Mouse (Mus musculus): Measurements from ENCODE around the gene Usp36. TPM values are rescaled to one million over a fixed set of nuclear protein-coding genes. Genes with fewer than 3 reads are reported as not detected.

The Usp36 gene
- total RNA-seq, 2 experiments from 2014 or later, result 0.91 to 2.9 TPM

Other genes starting within 250 kb of the Usp36 start
- gene Dnah17, start 159.6 kb downstream of the Usp36 start, total RNA-seq (2015; ENCODE audit: low replicate concordance), result not detected in 2 replicates
- gene Dnah17, start 159.6 kb downstream of the Usp36 start, total RNA-seq (2017; ENCODE audit: low replicate concordance), result not detected in 2 replicates
- 10.5 TPM in 2 replicates for gene Cyth1, start 41.7 kb downstream of the Usp36 start, total RNA-seq (2015; ENCODE audit: low replicate concordance)
- 11.6 and 12.3 TPM in 2 replicates for gene Cyth1, start 41.7 kb downstream of the Usp36 start, total RNA-seq (2017; ENCODE audit: low replicate concordance)
- gene Cep295nl, start 52.3 kb upstream of the Usp36 start, total RNA-seq (2015; ENCODE audit: low replicate concordance), result not detected in 2 replicates
- not detected in 2 replicates for gene Cep295nl, start 52.3 kb upstream of the Usp36 start, total RNA-seq (2017; ENCODE audit: low replicate concordance)
- gene Timp2, start 65.5 kb upstream of the Usp36 start, total RNA-seq (2015; ENCODE audit: low replicate concordance), result 11.3 and 14.1 TPM in 2 replicates
- 9.0 and 16.9 TPM in 2 replicates for gene Timp2, start 65.5 kb upstream of the Usp36 start, total RNA-seq (2017; ENCODE audit: low replicate concordance)
- gene Lgals3bp, start 111.8 kb upstream of the Usp36 start, total RNA-seq (2015; ENCODE audit: low replicate concordance), result 31.9 and 57.7 TPM in 2 replicates
- 21.6 and 56.7 TPM in 2 replicates for gene Lgals3bp, start 111.8 kb upstream of the Usp36 start, total RNA-seq (2017; ENCODE audit: low replicate concordance)
- 5.4 and 8.0 TPM in 2 replicates for gene Cant1, start 128.8 kb upstream of the Usp36 start, total RNA-seq (2015; ENCODE audit: low replicate concordance)
- 6.9 and 11.3 TPM in 2 replicates for gene Cant1, start 128.8 kb upstream of the Usp36 start, total RNA-seq (2017; ENCODE audit: low replicate concordance)
- not detected in 2 replicates for gene C1qtnf1, start 138.0 kb upstream of the Usp36 start, total RNA-seq (2015; ENCODE audit: low replicate concordance)
- not detected in 2 replicates for gene C1qtnf1, start 138.0 kb upstream of the Usp36 start, total RNA-seq (2017; ENCODE audit: low replicate concordance)
- gene Engase, start 186.6 kb upstream of the Usp36 start, total RNA-seq (2015; ENCODE audit: low replicate concordance), result not detected in 2 replicates
- 9.4 TPM in 1 of 2 replicates, not detected in the other for gene Engase, start 186.6 kb upstream of the Usp36 start, total RNA-seq (2017; ENCODE audit: low replicate concordance)